Mouse (Mus musculus) liver, embryonic 16.5 days (tissue): Measurements from ENCODE around the gene Lrrc73. TPM values are rescaled to one million over a fixed set of nuclear protein-coding genes. Genes with fewer than 3 reads are reported as not detected.

Experiments used
- ATAC-seq: fragments of 200-750 bp; cut with Nextera tagmentation; 2 replicates; pipeline ENCODE4 v1.8.0; 2017; ENCODE audit warnings: low read depth, mild to moderate bottlenecking, moderate number of reproducible peaks, moderate library complexity
- H3K27ac ChIP-seq: fragments of 300-500 bp; sonication (generic); 2 replicates; pipeline ENCODE4 v1.5.1; 2014; ENCODE audit warnings: mild to moderate bottlenecking, low read length
- H3K27me3 ChIP-seq: fragments of 300-500 bp; sonication (generic); 2 replicates; pipeline ENCODE4 v1.6.1; 2014; ENCODE audit warnings: low read depth, low read length, mixed read lengths; ENCODE audit not compliant: control insufficient read depth, insufficient read depth
- H3K36me3 ChIP-seq: fragments of 300-500 bp; sonication (generic); 2 replicates; pipeline ENCODE4 v1.6.1; 2014; ENCODE audit warnings: mild to moderate bottlenecking; ENCODE audit not compliant: control insufficient read depth, insufficient read depth
- H3K4me1 ChIP-seq: fragments of 300-500 bp; sonication (generic); 2 replicates; pipeline ENCODE4 v1.6.1; 2014; ENCODE audit warnings: low read depth, low read length, mixed read lengths; ENCODE audit not compliant: control insufficient read depth
- H3K4me2 ChIP-seq: fragments of 300-500 bp; sonication (generic); 2 replicates; pipeline ENCODE4 v1.6.1; 2014; ENCODE audit warnings: low read depth, low read length, mixed read lengths
- H3K4me3 ChIP-seq: fragments of 300-500 bp; sonication (generic); 2 replicates; pipeline ENCODE4 v1.5.1; 2014; ENCODE audit warnings: low read depth, mild to moderate bottlenecking, low read length
- H3K9ac ChIP-seq: fragments of 300-500 bp; sonication (generic); 2 replicates; pipeline ENCODE4 v1.6.1; 2014; ENCODE audit warnings: low read depth, low read length
- H3K9me3 ChIP-seq: fragments of 300-500 bp; sonication (generic); replicated peaks from 2 replicates; pipeline ENCODE4 v1.6.1; 2016; ENCODE audit warnings: low read length; ENCODE audit not compliant: control insufficient read depth
- WGBS: fragments of 180-500 bp; shearing (Covaris S2); extraction: QIAGEN DNeasy Blood & Tissue Kit; methylation state at CpG from one replicate; pipeline ENCODE4 v1.1.7; 2014; ENCODE audit not compliant: insufficient replicate concordance; 5-methylcytosine and 5-hydroxymethylcytosine counted together
- polyA plus RNA-seq: library from polyadenylated mRNA; unstranded; fragments of >200 nt; fragmentation: Nextera tagmentation; extraction: Ambion mirVana; gene quantifications from 2 replicates; pipeline ENCODE4 v1.2.1, GENCODE M21; 2015

Lrrc73 gene
- polyA plus RNA-seq, 1 experiment from 2014 or later, result 0.08 TPM

GRCm38 (mm10) chr17:46268026-46268720 is 14.8 kb downstream of the Lrrc73 start:
- Histone ChIP-seq H3K36me3 (peaks cover 12% of the 10 kb centered on the region; the same call in 1 of the 2 replicates), H3K9me3 (no peaks in the 10 kb centered on the region), H3K27ac (no peak overlapping the region), H3K4me1 (no peaks in the 10 kb centered on the region; the same call in 1 of the 2 replicates), H3K4me3 (no peak overlapping the region), H3K4me2 (no peak overlapping the region), H3K27me3 (no peaks in the 10 kb centered on the region), H3K9ac (no peak overlapping the region)
- no peak for ATAC-seq
- WGBS, result 73% methylated on average over 10 of the region's 10 CpGs

DNA sequence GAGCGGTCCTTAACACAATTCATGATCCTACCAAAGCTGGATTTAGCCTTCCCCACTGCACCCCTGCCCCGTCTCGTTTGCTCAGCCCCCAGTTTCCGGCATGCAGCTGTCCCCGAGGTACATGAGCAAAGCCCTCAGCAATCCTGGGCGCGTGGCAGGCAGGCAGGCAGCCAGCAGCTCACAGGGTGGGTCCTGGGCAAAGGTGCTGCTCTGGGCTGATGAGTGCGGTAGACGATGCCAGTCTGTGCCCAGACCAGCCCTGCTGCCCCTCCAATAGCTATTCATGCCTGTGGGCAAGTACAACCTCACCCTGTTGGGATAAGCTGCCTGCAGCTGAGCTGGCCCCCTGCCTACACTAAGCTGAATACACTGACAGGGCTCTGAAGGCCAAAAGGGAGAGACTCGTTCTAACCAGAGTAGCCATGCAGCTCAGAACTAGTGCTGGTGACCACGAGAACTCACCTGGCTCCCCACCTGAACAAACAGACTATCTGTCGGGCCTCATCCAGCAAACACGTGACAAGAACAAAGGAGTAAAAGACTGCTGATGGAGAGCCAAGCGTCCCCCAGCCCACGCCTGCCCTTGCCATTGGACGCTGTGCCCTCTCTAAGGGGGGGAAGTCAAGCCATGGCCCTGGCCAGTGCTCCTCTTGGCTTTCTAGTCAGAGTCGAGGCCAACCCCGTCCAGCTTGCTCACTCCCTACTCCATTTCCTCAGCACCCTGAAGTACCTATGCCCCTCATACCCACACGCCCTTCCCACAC is 16.6 kb downstream of the Lrrc73 start:
- H3K4me1 ChIP-seq, result no peaks in the 10 kb centered on the region; the same call in 1 of the 2 replicates
- WGBS, result 80% methylated on average over 19 of the region's 19 CpGs
- no peak overlapping the region for H3K27ac ChIP-seq
- H3K27me3 ChIP-seq, result no peaks in the 10 kb centered on the region
- no peak overlapping the region for H3K9ac ChIP-seq
- no peak for ATAC-seq
- no peaks in the 10 kb centered on the region; the same call in 1 of the 2 replicates for H3K36me3 ChIP-seq
- H3K9me3 ChIP-seq, result no peaks in the 10 kb centered on the region
- no peak overlapping the region for H3K4me2 ChIP-seq
- no peak overlapping the region for H3K4me3 ChIP-seq

- ATAC-seq, result no peak
Measured at GRCm38 (mm10) chr17:46272058-46272457, 18.7 kb downstream of the Lrrc73 start.

GRCm38 (mm10) chr17:46272675-46273074 is 19.3 kb downstream of the Lrrc73 start:
- ATAC-seq, result no peak
- Histone ChIP-seq H3K4me2 (no peak overlapping the region), H3K9ac (no peak overlapping the region), H3K4me1 (no peaks in the 10 kb centered on the region), H3K36me3 (no peaks in the 10 kb centered on the region; the same call in 1 of the 2 replicates), H3K4me3 (no peak overlapping the region), H3K27me3 (no peaks in the 10 kb centered on the region), H3K9me3 (no peaks in the 10 kb centered on the region), H3K27ac (no peak overlapping the region)
- WGBS, result 69% methylated on average over 5 of the region's 5 CpGs

More at GRCm38 (mm10) chr17:46272058-46272457, 18.7 kb downstream of the Lrrc73 start:
- Histone ChIP-seq H3K9me3 (no peaks in the 10 kb centered on the region), H3K4me1 (no peaks in the 10 kb centered on the region), H3K27ac (no peak overlapping the region), H3K27me3 (no peaks in the 10 kb centered on the region), H3K4me2 (no peak overlapping the region), H3K4me3 (no peak overlapping the region), H3K36me3 (no peaks in the 10 kb centered on the region; the same call in 1 of the 2 replicates), H3K9ac (no peak overlapping the region)
- WGBS, result 80% methylated on average over 2 of the region's 2 CpGs

GRCm38 (mm10) chr17:46273803-46274236 is 20.5 kb downstream of the Lrrc73 start:
- H3K36me3 ChIP-seq, result no peaks in the 10 kb centered on the region; the same call in 1 of the 2 replicates
- no peaks in the 10 kb centered on the region for H3K27me3 ChIP-seq
- no peaks in the 10 kb centered on the region for H3K9me3 ChIP-seq
- H3K9ac ChIP-seq, result no peak overlapping the region
- no peak for ATAC-seq
- no peak overlapping the region for H3K4me3 ChIP-seq
- 62% methylated on average over 1 of the region's 1 CpGs for WGBS
- H3K4me2 ChIP-seq, result no peak overlapping the region
- no peaks in the 10 kb centered on the region for H3K4me1 ChIP-seq
- H3K27ac ChIP-seq, result no peak overlapping the region

DNA sequence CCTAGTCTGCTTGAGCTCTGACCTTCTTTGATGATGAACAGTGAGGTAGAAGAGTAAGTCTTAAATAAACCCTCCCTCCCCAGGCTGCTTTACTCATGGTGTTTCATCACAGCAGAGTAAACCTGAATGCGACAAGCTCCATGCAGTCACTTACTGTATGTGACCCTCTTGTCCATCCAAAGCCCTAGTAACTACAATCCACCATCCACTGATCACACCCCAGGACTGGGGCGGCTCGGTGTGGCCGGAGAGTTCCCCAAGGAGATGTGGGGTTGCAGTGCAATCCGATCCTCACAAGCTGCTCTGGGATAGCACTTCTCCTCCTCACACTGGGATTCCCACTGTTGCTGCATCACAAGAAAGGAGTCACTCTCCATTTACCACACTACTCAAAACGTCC is 21.1 kb downstream of the Lrrc73 start:
- Histone ChIP-seq H3K4me1 (no peaks in the 10 kb centered on the region), H3K9ac (no peak overlapping the region), H3K9me3 (no peaks in the 10 kb centered on the region), H3K27ac (no peak overlapping the region), H3K27me3 (no peaks in the 10 kb centered on the region), H3K4me2 (no peak overlapping the region), H3K36me3 (peaks cover 4% of the 10 kb centered on the region; the same call in 1 of the 2 replicates), H3K4me3 (no peak overlapping the region)
- no peak for ATAC-seq
- WGBS, result 79% methylated on average over 6 of the region's 6 CpGs

- H3K4me1 ChIP-seq, result no peaks in the 10 kb centered on the region
- no peak for ATAC-seq
- H3K4me2 ChIP-seq, result no peak overlapping the region
- no peak overlapping the region for H3K27ac ChIP-seq
- no peaks in the 10 kb centered on the region for H3K9me3 ChIP-seq
- no peaks in the 10 kb centered on the region for H3K27me3 ChIP-seq
- no peak overlapping the region for H3K9ac ChIP-seq
- peaks cover 4% of the 10 kb centered on the region; the same call in 1 of the 2 replicates for H3K36me3 ChIP-seq
- H3K4me3 ChIP-seq, result no peak overlapping the region
- WGBS, result 80% methylated on average over 6 of the region's 6 CpGs
Measured at GRCm38 (mm10) chr17:46275034-46275433, 21.7 kb downstream of the Lrrc73 start.

DNA sequence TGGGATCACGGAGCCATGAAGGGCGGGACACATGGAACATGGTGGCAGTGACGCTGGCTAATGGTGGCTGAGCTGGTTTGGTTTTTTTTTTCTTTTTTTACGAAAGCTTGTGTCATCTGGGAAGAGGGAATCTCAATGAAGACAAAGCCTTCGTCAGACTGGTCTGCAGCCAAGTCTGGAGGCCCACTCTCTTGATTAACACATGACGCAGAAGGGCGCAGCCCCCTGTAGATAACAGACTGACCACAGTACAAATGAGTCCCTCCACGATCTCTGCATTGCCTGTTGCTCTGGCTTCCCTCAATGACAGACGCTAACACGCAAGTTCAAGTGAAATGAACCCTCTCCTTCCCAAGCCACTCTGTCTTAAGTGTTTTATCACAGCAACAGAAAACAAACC is 22.2 kb downstream of the Lrrc73 start:
- Histone ChIP-seq H3K4me3 (no peak overlapping the region), H3K36me3 (peaks cover 4% of the 10 kb centered on the region; the same call in 1 of the 2 replicates), H3K9me3 (no peaks in the 10 kb centered on the region), H3K9ac (no peak overlapping the region), H3K4me2 (no peak overlapping the region), H3K4me1 (no peaks in the 10 kb centered on the region), H3K27ac (no peak overlapping the region), H3K27me3 (no peaks in the 10 kb centered on the region)
- no peak for ATAC-seq
- 66% methylated on average over 10 of the region's 10 CpGs for WGBS

- 76% methylated on average over 4 of the region's 4 CpGs for WGBS
- peaks cover 10% of the 10 kb centered on the region for H3K4me1 ChIP-seq
- no peak overlapping the region for H3K4me3 ChIP-seq
- H3K9ac ChIP-seq, result no peak overlapping the region
- H3K4me2 ChIP-seq, result no peak overlapping the region
- no peaks in the 10 kb centered on the region for H3K9me3 ChIP-seq
- peaks cover 4% of the 10 kb centered on the region; the same call in 1 of the 2 replicates for H3K36me3 ChIP-seq
- no peak overlapping the region for H3K27ac ChIP-seq
- no peaks in the 10 kb centered on the region for H3K27me3 ChIP-seq
- ATAC-seq, result no peak
Measured at GRCm38 (mm10) chr17:46277586-46277985, 24.3 kb downstream of the Lrrc73 start.
